Mouse (Mus musculus) CH12.LX (cell line): ENCODE data around the gene Rpl35.

Experiments used
- CHD2 ChIP-seq: IDR thresholded peaks from 2 replicates; pipeline ENCODE4 v1.6.1; 2011; ENCODE audit warnings: low read length, improper control_type of control experiment
- CTCF ChIP-seq, 2 experiments: IDR thresholded peaks in 1 of 2; conservative IDR thresholded peaks in 1 of 2; 2 replicates each; pipeline ENCODE4 v1.5.1; 2011 to 2012; ENCODE audit warnings: low read depth in 2 of 2, low read length in 2 of 2, improper control_type of control experiment in 1 of 2, inconsistent platforms in 1 of 2, mild to moderate bottlenecking in 1 of 2, moderate library complexity in 1 of 2
- E2F4 ChIP-seq: IDR thresholded peaks from 2 replicates; pipeline ENCODE4 v1.6.1; 2011; ENCODE audit warnings: low read depth, low read length, improper control_type of control experiment; ENCODE audit not compliant: insufficient replicate concordance
- EP300 ChIP-seq: IDR thresholded peaks from 2 replicates; pipeline ENCODE4 v1.6.1; 2011; ENCODE audit warnings: low read length, improper control_type of control experiment
- KAT2A ChIP-seq: IDR thresholded peaks from 2 replicates; pipeline ENCODE4 v1.6.1; 2012; ENCODE audit warnings: low read length, improper control_type of control experiment, inconsistent platforms; ENCODE audit not compliant: insufficient replicate concordance
- MAFK ChIP-seq: IDR thresholded peaks from 2 replicates; pipeline ENCODE4 v1.6.1; 2011; ENCODE audit warnings: low read length, improper control_type of control experiment; ENCODE audit not compliant: insufficient replicate concordance
- MAX ChIP-seq: IDR thresholded peaks from 2 replicates; pipeline ENCODE4 v1.6.1; 2011; ENCODE audit warnings: low read length, improper control_type of control experiment
- NRF1 ChIP-seq: IDR thresholded peaks from 2 replicates; pipeline ENCODE4 v1.6.1; 2014; ENCODE audit warnings: low read depth, mild to moderate bottlenecking, inconsistent platforms, low read length, improper control_type of control experiment, moderate library complexity
- POLR2A ChIP-seq: IDR thresholded peaks from 2 replicates; pipeline ENCODE4 v1.6.1; 2011; ENCODE audit warnings: low read depth, mild to moderate bottlenecking, improper control_type of control experiment, low read length
- SMC3 ChIP-seq: IDR thresholded peaks from 2 replicates; pipeline ENCODE4 v1.6.1; 2011; ENCODE audit warnings: low read depth, low read length, improper control_type of control experiment
- TCF12 ChIP-seq: IDR thresholded peaks from 2 replicates; pipeline ENCODE4 v1.6.1; 2014; ENCODE audit warnings: low read depth, mild to moderate bottlenecking, inconsistent platforms, low read length, improper control_type of control experiment
- USF2 ChIP-seq: conservative IDR thresholded peaks from 2 replicates; pipeline ENCODE4 v1.6.1; 2011; ENCODE audit warnings: low read depth, low read length, improper control_type of control experiment
- ZNF384 ChIP-seq: IDR thresholded peaks from 2 replicates; pipeline ENCODE4 v1.6.1; 2012; ENCODE audit warnings: low read depth, low read length, improper control_type of control experiment, inconsistent platforms

DNA sequence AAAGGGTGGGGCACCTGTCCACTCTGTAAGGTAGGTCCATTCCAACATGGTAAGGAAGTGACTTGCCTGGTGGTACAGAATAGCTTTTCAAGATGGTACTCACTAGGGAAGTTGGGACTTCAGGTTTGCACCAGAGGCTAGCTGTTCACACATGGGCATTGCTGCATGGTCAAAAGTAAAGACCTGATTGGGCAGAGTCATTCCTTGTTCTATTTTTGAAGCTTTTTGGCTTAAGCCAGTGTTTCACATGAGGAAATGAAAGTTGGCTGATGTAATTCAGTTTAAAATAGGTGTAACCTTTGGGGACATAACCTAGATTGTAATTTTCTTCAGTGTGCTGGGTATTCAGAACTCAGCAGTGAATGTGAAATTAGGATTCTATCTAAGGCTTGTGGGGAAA is 5.8 kb upstream of the Rpl35 start:
- TF ChIP-seq TCF12 = peak; percentile 66
- TF ChIP-seq POLR2A = no peak
- peak; percentile 95 for TF ChIP-seq EP300
- TF ChIP-seq KAT2A = no peak
- TF ChIP-seq E2F4 = no peak
- TF ChIP-seq USF2 = no peak
- no peak for TF ChIP-seq CTCF (conservative IDR thresholded peaks at IDR 0.05 in 1 of 2, IDR thresholded peaks at IDR 0.05 in 1 of 2; ENCODE audit: low read depth in 2 of 2, low read length in 2 of 2)
- no peak; the same call in 1 of the 2 replicates for TF ChIP-seq ZNF384
- no peak for TF ChIP-seq MAFK
- peak; percentile 71 for TF ChIP-seq MAX
- TF ChIP-seq SMC3 = no peak
- TF ChIP-seq NRF1 = peak; percentile 36; the same call in 1 of the 2 replicates
- no peak for TF ChIP-seq CHD2
